Mouse (Mus musculus) cerebellum, postnatal 10 days (tissue): Measurements from ENCODE around the gene Gm15085.
"Not testable (repeated sequence)": the region's sequence is repeated elsewhere in the genome, so short reads cannot be mapped to it uniquely, and the experiment has no call there.

Experiments
- DNase-seq, 2 experiments: peaks; one replicate each; pipeline ENCODE4 v3.0.0; 2021; ENCODE audit warnings: mixed read lengths in 2 of 2

Gm15085 gene

DNA sequence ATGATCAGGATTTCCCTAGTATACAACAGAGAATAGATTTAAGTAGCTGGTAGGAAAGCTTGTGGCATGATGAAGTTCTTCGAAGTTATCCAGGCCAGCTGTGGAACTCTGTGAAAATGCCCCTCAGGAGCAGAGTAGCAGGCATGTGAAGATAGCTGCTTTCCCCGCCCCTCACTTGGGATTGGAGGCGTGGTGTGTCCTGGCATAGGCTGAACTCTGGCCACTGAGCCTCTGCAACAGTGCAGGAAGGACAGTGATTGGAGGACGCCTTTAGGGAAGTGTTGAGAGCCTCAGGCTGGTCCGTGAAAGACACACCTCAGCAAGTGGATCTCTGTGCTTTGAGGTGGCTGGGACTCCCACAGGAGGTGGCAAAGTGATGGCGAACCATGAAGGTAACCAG is at the start of gene Gm15085:
Gene Gm15085, plus strand, starts transcription at position 301 of the 400 bp plus-strand sequence.
- DNase-seq = not testable (repeated sequence)
